Mouse (Mus musculus): ENCODE measurements around the gene Usp12. TPM values are rescaled to one million over a fixed set of nuclear protein-coding genes. Genes with fewer than 3 reads are reported as not detected.

The Usp12 gene
- total RNA-seq, 2 experiments from 2014 or later = 18.5 to 20.5 TPM

- peak; percentile 67 for DNase-seq
Observed at GRCm38 (mm10) chr5:146692361-146692975, 102.3 kb downstream of the Usp12 start.

GRCm38 (mm10) chr5:146691745-146692144 is 103.1 kb downstream of the Usp12 start:
- DNase-seq = no peak

- DNase-seq = no peak
Observed at GRCm38 (mm10) chr5:146687541-146688313, 107.1 kb downstream of the Usp12 start.

GRCm38 (mm10) chr5:146686954-146687353 is 107.9 kb downstream of the Usp12 start:
- no peak for DNase-seq

Other genes starting within 250 kb of the Usp12 start
- gene Gm3415, start 238.9 kb downstream of the Usp12 start, total RNA-seq (2021) = not detected
- not detected for gene Gpr12, start 209.8 kb downstream of the Usp12 start, total RNA-seq (2021)
- 100 to 1,000 TPM; 187 to 214 TPM for gene Rpl21, start 37.9 kb upstream of the Usp12 start, total RNA-seq (2021)
- 1 to 10 TPM; 6.0 to 6.6 TPM for gene Rasl11a, start 50.1 kb upstream of the Usp12 start, total RNA-seq (2021)
- gene Gtf3a, start 153.7 kb upstream of the Usp12 start, total RNA-seq (2021) = 10 to 100 TPM; 29.2 to 29.5 TPM
- gene Mtif3, start 168.8 kb upstream of the Usp12 start, total RNA-seq (2021) = 10 to 100 TPM; 13.3 to 15.7 TPM